ENCODE assay signal across 7 mouse cellular contexts in genomic region chr11:46054911-46055895, GRCm38 (mm10). TPM values are rescaled to one million over a fixed set of nuclear protein-coding genes. Genes with fewer than 3 reads are reported as not detected.
A peak's percentile ranks its signal among the peaks of the same experiment; 100 is the strongest.
DNase-seq lines count a peak whose midpoint lies in the region; ATAC-seq and TF ChIP-seq lines count a peak whose summit lies in the region.

No protein-coding gene starts in this region.

- ATAC-seq in forebrain, embryonic 14.5 days = peak; percentile 49
- no peak for ATAC-seq in liver, embryonic 13.5 days (ENCODE audit: low read depth)

- TF ChIP-seq POLR2A in testis, adult 2 months (IDR thresholded peaks at IDR 0.05; ENCODE audit: control insufficient read depth, low read depth, low read length) = no peak

- H3K36me3 ChIP-seq in testis, adult 2 months (ENCODE audit: control insufficient read depth, insufficient read depth, low read length) = no peaks in the 10 kb centered on the region
- no peaks in the 10 kb centered on the region for H3K36me3 ChIP-seq in forebrain, embryonic 14.5 days (ENCODE audit: control insufficient read depth, insufficient read depth, low read length)
- H3K36me3 ChIP-seq in liver, embryonic 13.5 days = no peaks in the 10 kb centered on the region

- H3K27me3 ChIP-seq in testis, adult 2 months (ENCODE audit: control insufficient read depth, insufficient read depth, low read length) = no peaks in the 10 kb centered on the region; the same call in 1 of the 2 replicates
- H3K27me3 ChIP-seq in forebrain, embryonic 14.5 days (replicated peaks; ENCODE audit: control insufficient read depth, insufficient read depth, low read length) = no peaks in the 10 kb centered on the region
- peaks cover 80% of the 10 kb centered on the region for H3K27me3 ChIP-seq in liver, embryonic 13.5 days

- peaks cover 14% of the 10 kb centered on the region for H3K4me1 ChIP-seq in testis, adult 2 months (ENCODE audit: control insufficient read depth, insufficient read depth, low read length)
- peaks cover 6% of the 10 kb centered on the region for H3K4me1 ChIP-seq in forebrain, embryonic 14.5 days (ENCODE audit: control insufficient read depth, insufficient read depth, low read length)
- peaks cover 15% of the 10 kb centered on the region for H3K4me1 ChIP-seq in liver, embryonic 13.5 days (replicated peaks)

- no peak for DNase-seq in testis, postnatal 14 days (ENCODE audit: low spot score)
- DNase-seq in forebrain, embryonic 14.5 days (ENCODE audit: low spot score) = peak; percentile 46
- DNase-seq in liver, embryonic 13.5 days = no peak
- no peak for DNase-seq in spleen, adult 12 weeks (ENCODE audit: low spot score)
- DNase-seq in frontal cortex, adult 2 months (ENCODE audit: extremely low spot score in 1 of 2, low spot score in 1 of 2) = no peak
- DNase-seq in gastrocnemius, adult 8-10 months (ENCODE audit: low spot score in 2 of 2) = no peak

- peak overlapping the region; percentile 74 for H3K4me3 ChIP-seq in testis, adult 2 months (ENCODE audit: control insufficient read depth, low read depth, low read length)
- H3K4me3 ChIP-seq in forebrain, embryonic 14.5 days (ENCODE audit: low read depth, low read length) = peak overlapping the region; percentile 61
- H3K4me3 ChIP-seq in liver, embryonic 13.5 days (replicated peaks) = peak overlapping the region; percentile 55

- no peaks in the 10 kb centered on the region for H3K9me3 ChIP-seq in forebrain, embryonic 14.5 days (replicated peaks; ENCODE audit: control insufficient read depth, low read length)
- H3K9me3 ChIP-seq in liver, embryonic 13.5 days (replicated peaks) = no peaks in the 10 kb centered on the region

- WGBS in forebrain, embryonic 14.5 days = 27% methylated on average over 13 of the region's 13 CpGs
- 29% methylated on average over 10 of the region's 13 CpGs for WGBS in liver, embryonic 13.5 days (ENCODE audit: insufficient replicate concordance)

- peak overlapping the region; percentile 60 for H3K4me2 ChIP-seq in forebrain, embryonic 14.5 days (ENCODE audit: low read length)
- peak overlapping the region; percentile 56 for H3K4me2 ChIP-seq in liver, embryonic 13.5 days

- H3K9ac ChIP-seq in forebrain, embryonic 14.5 days (ENCODE audit: low read length) = peak overlapping the region; percentile 83
- no peak overlapping the region for H3K9ac ChIP-seq in liver, embryonic 13.5 days

- TF ChIP-seq CTCF in testis, adult 2 months (IDR thresholded peaks at IDR 0.05; ENCODE audit: control insufficient read depth, insufficient read depth, insufficient replicate concordance, low read depth, low read length) = no peak

- H3K27ac ChIP-seq in testis, adult 2 months (ENCODE audit: control insufficient read depth, insufficient read depth, low read depth, low read length) = no peak overlapping the region
- H3K27ac ChIP-seq in forebrain, embryonic 14.5 days (ENCODE audit: low read depth, low read length) = peak overlapping the region; percentile 63
- no peak overlapping the region for H3K27ac ChIP-seq in liver, embryonic 13.5 days

RNA-seq across cellular contexts. Expression of gene Adam19, which starts 0.6 kb away (rescaled TPM):
- polyA plus RNA-seq in testis, adult 2 months (2012; rRNA removed) = 1.0 and 1.1 TPM in 2 replicates
- 4.5 and 6.2 TPM in 2 replicates for polyA plus RNA-seq in forebrain, embryonic 14.5 days (2014; fragmentation: Nextera tagmentation; extraction: Ambion mirVana)
- 1.1 and 1.6 TPM in 2 replicates for polyA plus RNA-seq in liver, embryonic 13.5 days (2015; fragmentation: Nextera tagmentation; extraction: Ambion mirVana)
- polyA plus RNA-seq in frontal cortex, adult 2 months (2012; rRNA removed) = 9.1 and 10.0 TPM in 2 replicates
- total RNA-seq in gastrocnemius, adult 8-10 months (2022) = 1 to 10 TPM; 1.5 to 2.8 (median 2.2) TPM

RNA-seq across cellular contexts. Expression of gene Gm12166, which starts 3.1 kb away (rescaled TPM):
- polyA plus RNA-seq in testis, adult 2 months (2012; rRNA removed) = 5.5 and 6.9 TPM in 2 replicates
- polyA plus RNA-seq in forebrain, embryonic 14.5 days (2014; fragmentation: Nextera tagmentation; extraction: Ambion mirVana) = 4.7 and 6.3 TPM in 2 replicates
- polyA plus RNA-seq in liver, embryonic 13.5 days (2015; fragmentation: Nextera tagmentation; extraction: Ambion mirVana) = 3.0 and 3.3 TPM in 2 replicates
- polyA plus RNA-seq in frontal cortex, adult 2 months (2012; rRNA removed) = 6.2 and 8.3 TPM in 2 replicates
- total RNA-seq in gastrocnemius, adult 8-10 months (2022) = 1 to 10 TPM in 2 of 4 experiments, under 1 TPM in 1, not detected in 1; 0.86 to 1.9 (median 1.2) TPM
